Mouse (Mus musculus): ENCODE measurements around the gene Mybph.
A peak's percentile ranks its signal among the peaks of the same experiment; 100 is the strongest.

- TF ChIP-seq CTCF (IDR thresholded peaks at IDR 0.05; ENCODE audit: low read depth) (peak; percentile 96), EP300 (optimal IDR thresholded peaks at IDR 0.05) (no peak)
These were observed 41.4 kb upstream of the Mybph start for GRCm38 (mm10) chr1:134151655-134152412.

Measured in stomach, postnatal 0 days (tissue).